Mouse (Mus musculus) monocyte, adult 2 months (primary cell): Measurements from ENCODE around the gene Gm5795.
"Not testable (repeated sequence)": the region's sequence is repeated elsewhere in the genome, so short reads cannot be mapped to it uniquely, and the experiment has no call there.

Source experiments
- DNase-seq, 2 experiments: peaks; one replicate each; pipeline ENCODE4 v3.0.0; 2022; ENCODE audit warnings: low spot score in 2 of 2, low read depth in 1 of 2

The Gm5795 gene

DNA sequence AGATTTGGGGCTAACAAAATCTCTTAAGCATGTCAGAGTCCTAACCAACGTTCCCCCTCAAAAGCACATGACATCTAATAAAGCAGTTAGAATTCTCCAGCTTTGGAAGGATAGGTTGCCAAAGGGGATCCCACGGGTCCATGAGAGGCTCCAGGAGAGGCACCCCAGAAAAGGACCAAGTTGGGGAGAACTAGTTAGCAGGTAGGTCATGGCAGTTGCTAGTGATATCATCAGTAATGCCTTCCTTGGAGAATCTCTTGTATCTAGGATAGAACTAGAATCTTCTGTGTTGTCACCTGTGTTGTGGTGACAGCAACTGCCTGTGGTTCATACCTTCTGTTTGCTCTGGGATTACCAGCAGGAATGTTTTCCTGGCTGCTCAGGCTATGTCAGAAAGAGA lies at the start of gene Gm5795:
Gene Gm5795, plus strand, starts transcription at position 301 of the 400 bp plus-strand sequence.
- not testable (repeated sequence) for DNase-seq

DNA sequence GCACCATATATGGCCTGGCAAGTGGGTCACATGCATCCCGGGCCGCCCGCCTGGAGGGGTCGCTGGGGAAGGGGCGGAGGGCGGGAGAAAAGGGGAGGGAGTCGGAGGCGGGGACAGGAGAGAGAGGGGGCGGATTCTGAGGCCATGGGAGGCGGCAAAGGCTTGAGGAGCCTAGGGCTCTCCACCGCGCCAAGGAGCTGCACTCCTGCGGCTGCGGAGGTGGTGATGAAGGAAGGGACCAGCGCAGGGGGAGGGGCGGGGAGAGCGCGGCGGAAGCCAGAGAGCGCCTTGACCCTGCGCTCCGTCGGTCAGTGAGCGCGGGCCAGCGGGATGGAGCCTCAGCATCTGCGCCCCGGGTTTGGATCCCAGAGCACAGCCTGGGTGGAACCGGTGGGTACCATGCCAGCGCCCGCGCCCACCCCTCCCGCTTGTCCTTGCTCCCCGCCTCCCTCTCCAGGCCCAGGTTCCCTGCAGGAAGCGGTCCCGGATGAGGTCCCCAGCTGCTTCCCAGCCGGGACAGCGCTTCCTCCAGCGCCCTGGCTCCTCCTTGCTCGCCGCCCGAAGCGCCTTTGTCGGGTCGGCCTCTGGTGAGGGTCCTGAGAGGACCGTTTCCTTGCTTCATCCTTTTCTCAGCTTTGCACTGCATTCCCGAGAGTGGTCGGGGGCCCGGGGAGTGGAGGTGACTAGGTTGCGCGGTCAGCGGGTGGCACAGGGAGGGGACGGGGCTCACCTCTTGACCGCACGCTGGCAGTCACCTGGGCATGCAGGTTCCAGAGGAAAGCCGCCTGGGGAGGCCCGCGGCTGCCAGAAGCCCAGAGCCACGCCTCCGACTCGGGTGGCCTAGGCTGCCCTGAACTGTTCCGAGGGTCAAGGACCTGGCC lies 20.5 kb downstream of the Gm5795 start, which contains the start of gene D830030K20Rik:
Gene D830030K20Rik, plus strand, starts transcription at position 217 of the 881 bp plus-strand sequence.
- DNase-seq: not testable (repeated sequence)

DNA sequence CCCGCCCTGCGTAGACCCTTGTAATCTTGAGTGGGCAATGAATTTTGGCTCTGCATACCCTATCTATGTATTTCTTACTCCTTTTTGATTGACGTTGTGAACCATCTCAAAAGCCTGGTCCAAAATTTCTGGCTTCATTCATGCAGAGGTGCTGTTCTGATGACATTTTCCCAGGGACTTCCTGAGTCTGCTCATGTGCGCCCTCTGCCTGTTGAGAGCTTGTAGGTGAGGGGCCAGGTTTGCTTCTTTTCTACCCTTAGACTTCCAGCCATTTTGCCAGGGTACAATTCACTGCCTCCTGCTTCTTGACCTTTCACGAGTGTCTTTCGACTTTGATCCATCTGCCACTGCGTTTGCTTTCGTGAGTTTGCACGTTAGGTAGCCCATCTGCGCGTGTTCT lies 21.3 kb downstream of the Gm5795 start:
- not testable (repeated sequence) for DNase-seq
